Mouse (Mus musculus) C2C12 (cell line): ENCODE data around the gene Nphp4.

Experiments used
- CEBPB ChIP-seq: IDR thresholded peaks from one replicate; pipeline ENCODE4 v1.6.1; 2011; ENCODE audit warnings: low read depth, mild to moderate bottlenecking, control low read depth, moderate library complexity
- CTCF ChIP-seq: IDR thresholded peaks from one replicate; pipeline ENCODE4 v1.5.1; 2011; ENCODE audit not compliant: control insufficient read depth, insufficient read depth, insufficient read length
- FOSL1 ChIP-seq: IDR thresholded peaks from one replicate; pipeline ENCODE4 v1.8.0; 2011; ENCODE audit warnings: mild to moderate bottlenecking, low read length; ENCODE audit not compliant: poor library complexity, insufficient read depth, severe bottlenecking
- MAX ChIP-seq: IDR thresholded peaks from one replicate; pipeline ENCODE4 v1.6.1; 2011; ENCODE audit warnings: mild to moderate bottlenecking, control low read depth
- MYOG ChIP-seq: IDR thresholded peaks from one replicate; pipeline ENCODE4 v1.6.1; 2011; ENCODE audit not compliant: control insufficient read depth, insufficient read length; ENCODE audit errors: extremely low read depth
- USF1 ChIP-seq: IDR thresholded peaks from one replicate; pipeline ENCODE4 v1.6.1; 2011; ENCODE audit warnings: low read depth, mild to moderate bottlenecking, control low read depth, moderate library complexity

GRCm38 (mm10) chr4:152478224-152478567 is 1.7 kb downstream of the Nphp4 start:
- TF ChIP-seq CTCF = no peak
- TF ChIP-seq CEBPB = no peak
- TF ChIP-seq USF1 = no peak
- TF ChIP-seq MAX = no peak
- no peak for TF ChIP-seq MYOG
- TF ChIP-seq FOSL1 = no peak
